Mouse (Mus musculus): ENCODE results near the gene Simc1.

DNA sequence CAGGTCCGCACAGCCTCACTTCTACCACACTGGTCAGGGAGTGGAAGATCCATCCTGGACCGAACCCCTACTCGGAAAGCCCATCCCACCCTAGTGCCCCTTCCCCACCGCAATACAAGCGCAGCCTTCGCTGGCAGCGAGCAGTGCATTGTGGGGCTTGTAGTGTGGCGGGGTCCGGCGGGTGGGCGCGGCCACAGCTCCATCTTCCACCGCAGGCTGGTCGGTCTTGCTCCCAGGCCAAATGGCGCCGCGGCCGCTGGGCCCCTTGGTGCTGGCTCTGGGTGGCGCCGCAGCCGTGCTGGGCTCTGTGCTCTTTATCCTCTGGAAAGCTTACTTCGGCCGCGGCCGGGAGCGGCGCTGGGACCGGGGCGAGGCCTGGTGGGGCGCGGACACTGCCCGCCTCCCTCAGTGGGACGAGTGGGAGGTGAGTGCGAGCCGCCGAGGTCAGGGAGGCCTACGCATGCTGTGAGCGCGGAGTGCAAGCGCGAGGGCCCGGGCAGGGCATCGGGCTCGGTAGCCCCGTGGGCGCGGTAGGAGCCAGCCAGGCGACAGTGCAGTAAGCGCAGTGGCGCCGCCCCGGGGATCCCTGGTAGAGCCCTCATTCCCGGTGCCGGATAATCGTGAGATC is 71.4 kb downstream of the Simc1 start, which contains the start of gene Arl10:
- TF ChIP-seq POLR2A (IDR thresholded peaks at IDR 0.05; ENCODE audit: control insufficient read depth, extremely low read depth, insufficient read depth, low read length, poor library complexity) = no peak
- TF ChIP-seq CTCF (IDR thresholded peaks at IDR 0.05; ENCODE audit: borderline replicate concordance, control insufficient read depth, extremely low read depth, insufficient read depth, low read length, poor library complexity) = no peak
